8 mouse cellular contexts compared by ENCODE assay signal in the genomic region with DNA sequence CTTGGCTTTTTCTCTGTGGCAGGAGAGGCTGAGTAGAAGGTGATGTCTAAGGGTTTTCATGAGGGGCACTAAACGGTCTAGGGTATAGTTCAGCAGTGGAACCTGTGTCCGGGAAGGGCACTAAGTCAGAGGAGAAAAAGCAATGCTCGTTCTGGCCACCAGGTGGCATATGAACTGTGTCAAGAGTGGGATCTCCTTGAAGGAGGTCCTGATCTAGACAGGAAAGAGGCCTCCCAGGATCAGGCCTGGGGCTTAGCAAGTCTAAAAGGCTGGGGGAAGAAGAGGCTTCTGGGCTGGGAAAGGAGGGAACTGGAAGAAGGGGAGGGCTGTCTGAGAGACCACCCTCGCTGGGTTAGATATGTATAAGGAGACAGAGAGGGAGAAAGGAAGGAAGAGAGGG. TPM values are rescaled to one million over a fixed set of nuclear protein-coding genes. Genes with fewer than 3 reads are reported as not detected.
A peak's percentile ranks its signal among the peaks of the same experiment; 100 is the strongest.
DNase-seq lines count a peak whose midpoint lies in the region; ATAC-seq lines count a peak whose summit lies in the region.

No protein-coding gene starts in this region.

- H3K9me3 ChIP-seq in forebrain, embryonic 14.5 days (replicated peaks; ENCODE audit: control insufficient read depth, low read length), result no peaks in the 10 kb centered on the region
- no peaks in the 10 kb centered on the region for H3K9me3 ChIP-seq in hindbrain, embryonic 12.5 days (replicated peaks)

- WGBS in forebrain, embryonic 14.5 days, result 16% methylated on average over 4 of the region's 4 CpGs
- 17% methylated on average over 4 of the region's 4 CpGs for WGBS in hindbrain, embryonic 12.5 days

- no peak overlapping the region for H3K9ac ChIP-seq in forebrain, embryonic 14.5 days (ENCODE audit: low read length)
- no peak overlapping the region for H3K9ac ChIP-seq in hindbrain, embryonic 12.5 days

- no peak overlapping the region for H3K4me2 ChIP-seq in forebrain, embryonic 14.5 days (ENCODE audit: low read length)
- no peak overlapping the region for H3K4me2 ChIP-seq in hindbrain, embryonic 12.5 days (replicated peaks)

- no peaks in the 10 kb centered on the region for H3K27me3 ChIP-seq in forebrain, embryonic 14.5 days (replicated peaks; ENCODE audit: control insufficient read depth, insufficient read depth, low read length)
- H3K27me3 ChIP-seq in hindbrain, embryonic 12.5 days, result 0 out of 2 replicates have a peak, but pooled peaks cover 3% of the 10 kb centered on the region

- peaks cover 37% of the 10 kb centered on the region for H3K4me1 ChIP-seq in forebrain, embryonic 14.5 days (ENCODE audit: control insufficient read depth, insufficient read depth, low read length)
- peaks cover 43% of the 10 kb centered on the region for H3K4me1 ChIP-seq in hindbrain, embryonic 12.5 days

- H3K27ac ChIP-seq in forebrain, embryonic 14.5 days (ENCODE audit: low read depth, low read length), result no peak overlapping the region
- 0 out of 2 replicates have a peak overlapping the region, but pooled peaks have one; percentile 4 for H3K27ac ChIP-seq in hindbrain, embryonic 12.5 days

- DNase-seq in MN1 (ENCODE audit: low spot score), result peak; percentile 79
- DNase-seq in c-Kit-positive CD71-positive TER-119-positive erythroid progenitor cells, embryonic 14.5 days (ENCODE audit: low spot score), result peak; percentile 60
- peak; percentile 87 for DNase-seq in forebrain, embryonic 14.5 days (ENCODE audit: low spot score)
- DNase-seq in layer of hippocampus, adult 9-11 months, result peak; percentile 40
- peak; percentile 86 for DNase-seq in lung, postnatal 14 days
- DNase-seq in right cerebral cortex, adult 18-20 months, result peak; percentile 67
- peak; percentile 67 to 69 for DNase-seq in urinary bladder, postnatal 36 days (ENCODE audit: low spot score in 2 of 2)

- no peak for ATAC-seq in forebrain, embryonic 14.5 days
- peak; percentile 29 for ATAC-seq in hindbrain, embryonic 12.5 days (ENCODE audit: low FRiP score)

- no peak overlapping the region for H3K4me3 ChIP-seq in forebrain, embryonic 14.5 days (ENCODE audit: low read depth, low read length)
- H3K4me3 ChIP-seq in hindbrain, embryonic 12.5 days, result no peak overlapping the region

- H3K36me3 ChIP-seq in forebrain, embryonic 14.5 days (ENCODE audit: control insufficient read depth, insufficient read depth, low read length), result no peaks in the 10 kb centered on the region
- no peaks in the 10 kb centered on the region for H3K36me3 ChIP-seq in hindbrain, embryonic 12.5 days

RNA-seq across cellular contexts. Expression of gene Ghrhr, which starts 16.4 kb away (rescaled TPM):
- not detected in 2 replicates for polyA plus RNA-seq in forebrain, embryonic 14.5 days (2014; fragmentation: Nextera tagmentation; extraction: Ambion mirVana)
- polyA plus RNA-seq in hindbrain, embryonic 12.5 days (2016; fragmentation: Nextera tagmentation; extraction: Ambion mirVana), result not detected in 2 replicates

RNA-seq across cellular contexts. Expression of gene Aqp1, which starts 56.2 kb away (rescaled TPM):
- 2.8 and 2.9 TPM in 2 replicates for polyA plus RNA-seq in forebrain, embryonic 14.5 days (2014; fragmentation: Nextera tagmentation; extraction: Ambion mirVana)
- 11.9 and 12.7 TPM in 2 replicates for polyA plus RNA-seq in hindbrain, embryonic 12.5 days (2016; fragmentation: Nextera tagmentation; extraction: Ambion mirVana)

RNA-seq across cellular contexts. Expression of gene Adcyap1r1, which starts 59.3 kb away (rescaled TPM):
- polyA plus RNA-seq in forebrain, embryonic 14.5 days (2014; fragmentation: Nextera tagmentation; extraction: Ambion mirVana), result 25.8 and 30.7 TPM in 2 replicates
- polyA plus RNA-seq in hindbrain, embryonic 12.5 days (2016; fragmentation: Nextera tagmentation; extraction: Ambion mirVana), result 36.6 and 44.5 TPM in 2 replicates
